Mouse (Mus musculus) cerebellum, adult 2 months (tissue): ENCODE measurements around the gene Apc2.

Experiments
- CTCF ChIP-seq: fragments of 200-500 bp; IDR thresholded peaks from 2 replicates; pipeline ENCODE4 v1.5.1; 2011; ENCODE audit warnings: low read depth, mild to moderate bottlenecking, control low read depth, low read length, moderate library complexity, borderline replicate concordance; ENCODE audit not compliant: insufficient read depth
- POLR2A ChIP-seq: fragments of 200-500 bp; IDR thresholded peaks from 2 replicates; pipeline ENCODE4 v1.6.1; 2011; ENCODE audit warnings: low read length, control low read depth, borderline replicate concordance; ENCODE audit not compliant: insufficient read depth

DNA sequence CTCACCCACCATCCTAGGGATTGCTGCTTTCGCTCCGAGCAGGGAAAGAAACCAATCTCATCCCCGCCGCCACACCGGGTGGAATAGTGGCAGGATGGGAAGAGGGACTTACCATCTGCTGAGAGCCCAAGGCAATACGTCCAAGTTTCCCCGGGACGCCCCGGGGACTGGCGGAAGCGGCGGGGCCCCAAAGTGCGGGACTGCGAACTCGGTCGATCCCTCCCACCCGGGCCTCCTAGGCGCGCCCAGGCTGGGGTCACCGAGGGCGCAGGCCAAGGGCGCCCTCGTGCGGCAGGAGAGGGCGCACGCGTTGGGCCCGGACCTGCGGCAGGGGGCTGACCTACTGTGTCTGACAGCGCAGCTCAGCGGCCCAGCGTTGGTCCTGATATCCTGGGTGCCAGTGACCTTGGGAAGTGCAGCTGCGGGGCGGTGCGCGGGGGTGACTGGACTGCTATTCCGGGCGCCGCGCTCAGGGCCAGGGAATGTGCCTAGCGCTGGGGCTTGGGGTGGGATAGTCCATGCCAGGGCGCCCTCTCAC is 52.5 kb downstream of the Apc2 start, which contains the start of gene Adamtsl5:
- TF ChIP-seq CTCF (peak; percentile 70), POLR2A (no peak)
